Mouse (Mus musculus) myocyte (in vitro differentiated cells): ENCODE results near the gene Ahnak. TPM values are rescaled to one million over a fixed set of nuclear protein-coding genes. Genes with fewer than 3 reads are reported as not detected.

ENCODE experiments used
- H3K27me3 ChIP-seq: one replicate; pipeline ENCODE4 v1.6.1; 2011; ENCODE audit not compliant: control insufficient read depth, insufficient read depth, insufficient read length
- H3K36me3 ChIP-seq: one replicate; pipeline ENCODE4 v1.6.1; 2011; ENCODE audit not compliant: control insufficient read depth, insufficient read depth
- H3K4me2 ChIP-seq: one replicate; pipeline ENCODE4 v1.6.1; 2011; ENCODE audit warnings: low read depth, control low read depth
- H3K4me3 ChIP-seq: one replicate; pipeline ENCODE4 v1.5.1; 2011; ENCODE audit warnings: mild to moderate bottlenecking, control low read depth, moderate library complexity
- H3K79me2 ChIP-seq: one replicate; pipeline ENCODE4 v1.6.1; 2011; ENCODE audit not compliant: control insufficient read depth, insufficient read depth
- H3ac ChIP-seq: one replicate; pipeline ENCODE4 v1.6.1; 2011; ENCODE audit not compliant: control insufficient read depth, insufficient read length
- CEBPB ChIP-seq: IDR thresholded peaks from 2 replicates; pipeline ENCODE4 v1.6.1; 2011; ENCODE audit warnings: mild to moderate bottlenecking, moderate library complexity; ENCODE audit not compliant: poor library complexity, insufficient read depth, severe bottlenecking
- E2F4 ChIP-seq: IDR thresholded peaks from one replicate; pipeline ENCODE4 v1.6.1; 2011; ENCODE audit warnings: mild to moderate bottlenecking, control low read depth, moderate library complexity; ENCODE audit not compliant: insufficient read depth
- MAX ChIP-seq: IDR thresholded peaks from one replicate; pipeline ENCODE4 v1.6.1; 2011; ENCODE audit warnings: low read depth, mild to moderate bottlenecking, control low read depth
- MYOD1 ChIP-seq, 3 experiments: IDR thresholded peaks; one replicate each; pipeline ENCODE4 v1.6.1; 2011; ENCODE audit warnings: control low read depth in 2 of 3, low read depth in 2 of 3, mild to moderate bottlenecking in 2 of 3, moderate library complexity in 1 of 3; ENCODE audit not compliant: insufficient read length in 2 of 3, control insufficient read depth in 1 of 3
- MYOG ChIP-seq, 3 experiments: IDR thresholded peaks; one replicate each; pipeline ENCODE4 v1.6.1; 2011; ENCODE audit warnings: control low read depth in 2 of 3, low read depth in 2 of 3, mild to moderate bottlenecking in 2 of 3; ENCODE audit not compliant: insufficient read length in 2 of 3, control insufficient read depth in 1 of 3, insufficient read depth in 1 of 3
- POLR2A ChIP-seq: IDR thresholded peaks from one replicate; pipeline ENCODE4 v1.6.1; 2011; ENCODE audit warnings: low read depth, mild to moderate bottlenecking, control low read depth, moderate library complexity; ENCODE audit not compliant: insufficient read length
- POLR2AphosphoS2 ChIP-seq: IDR thresholded peaks from one replicate; pipeline ENCODE4 v1.6.1; 2011; ENCODE audit warnings: low read depth, control low read depth; ENCODE audit not compliant: insufficient read length
- REST ChIP-seq: IDR thresholded peaks from one replicate; pipeline ENCODE4 v1.6.1; 2011; ENCODE audit warnings: mild to moderate bottlenecking, control low read depth, moderate library complexity; ENCODE audit not compliant: insufficient read depth, insufficient read length
- SRF ChIP-seq: IDR thresholded peaks from one replicate; pipeline ENCODE4 v1.6.1; 2011; ENCODE audit warnings: low read depth; ENCODE audit not compliant: control insufficient read depth, insufficient read length
- TCF12 ChIP-seq: IDR thresholded peaks from one replicate; pipeline ENCODE4 v1.6.1; 2011; ENCODE audit warnings: mild to moderate bottlenecking, control low read depth; ENCODE audit not compliant: poor library complexity, insufficient read depth, severe bottlenecking
- TCF3 ChIP-seq: IDR thresholded peaks from one replicate; pipeline ENCODE4 v1.6.1; 2011; ENCODE audit warnings: low read depth, control low read depth; ENCODE audit not compliant: insufficient read length
- USF1 ChIP-seq: IDR thresholded peaks from one replicate; pipeline ENCODE4 v1.6.1; 2011; ENCODE audit warnings: low read depth, mild to moderate bottlenecking, control low read depth, moderate library complexity
- polyA plus RNA-seq: library from polyadenylated mRNA; unstranded; fragments of >200 nt; fragmentation: generic; extraction: Trizol; gene quantifications from one replicate; pipeline ENCODE4 v1.2.1, GENCODE M21; 2012; ENCODE audit warnings: missing spikeins

The Ahnak gene
- polyA plus RNA-seq, 1 experiment, result 93.3 TPM

DNA sequence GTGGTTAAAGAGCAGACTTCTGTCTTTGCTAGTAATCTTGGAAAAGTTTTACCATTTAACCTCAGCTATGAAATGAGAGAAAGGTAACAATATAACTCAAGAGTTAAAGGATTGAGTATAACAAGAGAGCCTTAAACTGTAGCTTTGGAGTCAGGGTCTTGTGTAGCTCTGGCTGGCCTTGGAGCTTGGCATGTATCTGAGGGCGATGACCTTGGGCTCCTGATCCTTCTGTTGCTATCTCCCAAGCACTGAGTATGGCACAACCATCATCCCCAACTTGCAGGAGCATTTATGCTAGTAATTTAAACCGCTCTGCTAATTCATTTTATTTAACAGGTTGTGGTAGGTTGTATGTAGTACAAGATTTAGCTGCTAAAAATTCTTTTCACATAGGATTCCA lies 13.6 kb upstream of the Ahnak start:
- TF ChIP-seq MYOD1 (IDR thresholded peaks at IDR 0.05; ENCODE audit: control insufficient read depth in 1 of 3, insufficient read length in 2 of 3, low read depth in 2 of 3) (no peak), E2F4 (no peak), SRF (no peak), USF1 (no peak), CEBPB (no peak)

DNA sequence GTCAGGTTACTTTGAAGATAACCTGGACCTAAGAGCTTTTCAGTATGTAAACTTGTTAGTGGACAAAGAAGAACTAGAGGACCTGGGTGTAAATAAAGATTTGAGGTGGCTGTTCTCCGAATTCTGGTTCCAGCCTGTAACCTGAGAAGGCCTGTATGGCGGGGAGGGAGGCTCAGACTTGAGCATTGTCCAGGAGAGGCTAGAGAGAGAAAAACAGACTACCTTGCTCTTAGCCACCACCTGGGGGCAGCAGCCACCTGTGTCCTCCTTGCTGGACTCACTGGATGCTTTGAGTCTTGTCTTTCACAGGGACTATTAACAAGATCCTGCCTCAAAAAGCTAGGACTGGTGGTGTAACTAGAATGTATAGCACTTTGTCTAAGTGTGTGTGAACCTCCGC lies 12.5 kb upstream of the Ahnak start:
- peaks cover 76% of the 10 kb centered on the region for H3K36me3 ChIP-seq
- TF ChIP-seq TCF12 (no peak), POLR2A (peak; percentile 14), SRF (no peak), REST (no peak)
- no peak overlapping the region for H3K4me3 ChIP-seq

More for the DNA sequence above, 13.6 kb upstream of the Ahnak start:
- Histone ChIP-seq H3K27me3 (no peaks in the 10 kb centered on the region), H3ac (no peak overlapping the region), H3K4me3 (no peak overlapping the region), H3K36me3 (peaks cover 86% of the 10 kb centered on the region), H3K79me2 (peaks cover 84% of the 10 kb centered on the region), H3K4me2 (no peak overlapping the region)

DNA sequence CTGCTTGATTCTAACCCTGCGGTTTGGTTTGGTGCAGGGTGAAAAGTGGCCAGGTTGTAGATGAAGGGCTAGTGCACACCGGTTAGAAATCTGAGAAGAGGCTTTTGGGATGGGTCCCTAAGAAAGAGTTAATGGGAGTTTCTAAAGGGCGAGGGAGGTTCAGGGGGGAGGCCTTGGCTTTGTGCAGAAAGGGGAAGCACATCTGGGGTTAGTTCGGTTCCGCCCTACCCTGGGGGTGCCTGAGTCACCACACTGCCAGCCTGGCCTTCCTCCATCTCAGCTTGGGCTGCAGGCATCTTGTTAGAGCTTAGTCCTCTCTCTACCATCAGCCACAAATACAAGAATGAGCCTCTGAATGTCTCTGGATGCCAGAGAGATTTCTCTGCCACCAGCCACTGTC lies 8.3 kb upstream of the Ahnak start:
- TF ChIP-seq POLR2AphosphoS2 (peak; percentile 74), POLR2A (peak; percentile 44), MYOG (IDR thresholded peaks at IDR 0.05; ENCODE audit: control insufficient read depth in 1 of 3, insufficient read depth in 1 of 3, insufficient read length in 2 of 3, low read depth in 2 of 3) (no peak), USF1 (no peak)
- Histone ChIP-seq H3K27me3 (no peaks in the 10 kb centered on the region), H3ac (no peak overlapping the region), H3K4me3 (no peak overlapping the region), H3K79me2 (peaks cover 38% of the 10 kb centered on the region), H3K36me3 (peaks cover 40% of the 10 kb centered on the region), H3K4me2 (peak overlapping the region; percentile 72)

More for the DNA sequence above, 12.5 kb upstream of the Ahnak start:
- peaks cover 74% of the 10 kb centered on the region for H3K79me2 ChIP-seq
- no peak overlapping the region for H3K4me2 ChIP-seq
- no peak overlapping the region for H3ac ChIP-seq
- no peaks in the 10 kb centered on the region for H3K27me3 ChIP-seq

- H3K27me3 ChIP-seq, result no peaks in the 10 kb centered on the region
- peaks cover 32% of the 10 kb centered on the region for H3K36me3 ChIP-seq
- H3K4me2 ChIP-seq, result peak overlapping the region; percentile 72
- H3K79me2 ChIP-seq, result peaks cover 29% of the 10 kb centered on the region
- no peak overlapping the region for H3ac ChIP-seq
- H3K4me3 ChIP-seq, result no peak overlapping the region
- TF ChIP-seq POLR2AphosphoS2, result peak; percentile 7
- TF ChIP-seq TCF3, result peak; percentile 69
- peak; percentile 77 for TF ChIP-seq TCF12
- TF ChIP-seq USF1, result no peak
- TF ChIP-seq MYOD1 (IDR thresholded peaks at IDR 0.05; ENCODE audit: control insufficient read depth in 1 of 3, insufficient read length in 2 of 3, low read depth in 2 of 3), result peak; percentile 94 to 98 (median 96)
- TF ChIP-seq MYOG (IDR thresholded peaks at IDR 0.05; ENCODE audit: control insufficient read depth in 1 of 3, insufficient read depth in 1 of 3, insufficient read length in 2 of 3, low read depth in 2 of 3), result peak; percentile 50 to 85 (median 68)
Observed at GRCm38 (mm10) chr19:8981450-8982168, 7.5 kb upstream of the Ahnak start.

- Histone ChIP-seq H3K79me2 (peaks cover 20% of the 10 kb centered on the region), H3K27me3 (no peaks in the 10 kb centered on the region), H3K36me3 (peaks cover 23% of the 10 kb centered on the region), H3K4me3 (no peak overlapping the region), H3K4me2 (peak overlapping the region; percentile 72), H3ac (no peak overlapping the region)
- peak; percentile 87 for TF ChIP-seq TCF12
- TF ChIP-seq REST, result no peak
- no peak for TF ChIP-seq SRF
- peak; percentile 62; the same call in 1 of the 2 replicates for TF ChIP-seq CEBPB
- no peak for TF ChIP-seq E2F4
- TF ChIP-seq TCF3, result peak; percentile 81
- TF ChIP-seq MYOG (IDR thresholded peaks at IDR 0.05; ENCODE audit: control insufficient read depth in 1 of 3, insufficient read depth in 1 of 3, insufficient read length in 2 of 3, low read depth in 2 of 3), result peak; percentile 86 to 98 (median 97)
- no peak for TF ChIP-seq USF1
- TF ChIP-seq MAX, result peak; percentile 16
- peak; percentile 38 for TF ChIP-seq POLR2A
- peak; percentile 81 to 97 (median 93) for TF ChIP-seq MYOD1 (IDR thresholded peaks at IDR 0.05; ENCODE audit: control insufficient read depth in 1 of 3, insufficient read length in 2 of 3, low read depth in 2 of 3)
- TF ChIP-seq POLR2AphosphoS2, result peak; percentile 42
Observed at GRCm38 (mm10) chr19:8982303-8983149, 6.6 kb upstream of the Ahnak start.
